In the genomic region with DNA sequence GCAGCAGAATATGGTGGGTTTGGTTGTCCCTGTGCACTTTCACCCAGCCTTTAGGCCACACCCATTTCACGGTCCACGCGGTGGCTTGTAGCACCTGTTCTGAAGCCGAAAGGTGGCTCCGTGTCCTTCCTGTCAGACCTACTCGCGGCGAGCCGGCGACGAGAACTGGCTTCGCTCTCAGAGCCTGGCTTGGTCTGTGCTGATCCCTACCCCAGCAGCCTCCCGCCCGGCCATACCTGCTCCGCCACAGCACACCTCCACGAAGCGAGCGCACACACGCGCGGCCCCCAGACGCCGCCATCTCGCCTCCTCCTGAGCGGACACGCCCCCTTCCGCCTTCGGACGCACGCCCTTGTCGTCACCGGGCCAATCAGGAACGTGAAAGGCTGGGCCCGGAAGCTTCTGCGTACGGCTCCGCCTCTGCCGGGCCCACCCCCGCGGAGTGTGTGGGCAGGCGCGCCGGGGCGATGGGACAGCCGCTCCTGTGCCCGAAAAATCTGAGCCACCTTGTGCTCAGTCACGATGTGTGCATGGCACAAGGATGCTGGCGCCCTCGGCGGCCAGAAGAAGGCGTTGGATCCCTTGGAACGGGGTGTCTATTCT, we compare ENCODE assay signal across 8 mouse cellular contexts. TPM values are rescaled to one million over a fixed set of nuclear protein-coding genes. Genes with fewer than 3 reads are reported as not detected.
DNase-seq lines count a peak whose midpoint lies in the region; ATAC-seq lines count a peak whose summit lies in the region.

A gene (minus strand): TSS at position 334 of the 603 bp plus-strand sequence.

- no peaks in the 10 kb centered on the region for H3K9me3 ChIP-seq in hindbrain, embryonic 16.5 days (ENCODE audit: control insufficient read depth, low read length)

- H3K36me3 ChIP-seq in hindbrain, embryonic 16.5 days (ENCODE audit: control insufficient read depth, insufficient read depth, low read length) = peaks cover 3% of the 10 kb centered on the region; the same call in 1 of the 2 replicates
- H3K36me3 ChIP-seq in macrophage (ENCODE audit: inconsistent target) = no peaks in the 10 kb centered on the region; the same call in 1 of the 2 replicates

- peak within 1 kb of the TSS; percentile 60 for H3K4me2 ChIP-seq in hindbrain, embryonic 16.5 days (ENCODE audit: low read length)

- peaks cover 6% of the 10 kb centered on the region for H3K4me1 ChIP-seq in hindbrain, embryonic 16.5 days (ENCODE audit: control insufficient read depth, insufficient read depth, low read depth, low read length)

- peak within 1 kb of the TSS; percentile 82 for H3K9ac ChIP-seq in hindbrain, embryonic 16.5 days (ENCODE audit: low read depth, low read length)

- H3K27ac ChIP-seq in hindbrain, embryonic 16.5 days (ENCODE audit: low read depth, low read length) = peak within 1 kb of the TSS; percentile 76
- no peak within 1 kb of the TSS for H3K27ac ChIP-seq in macrophage

- peaks cover 14% of the 10 kb centered on the region; the same call in 1 of the 2 replicates for H3K79me2 ChIP-seq in macrophage (ENCODE audit: inconsistent target)

- no peaks in the 10 kb centered on the region for H3K27me3 ChIP-seq in hindbrain, embryonic 16.5 days (replicated peaks; ENCODE audit: control insufficient read depth, insufficient read depth, low read length)

- peak within 1 kb of the TSS; percentile 83 for H3K4me3 ChIP-seq in hindbrain, embryonic 16.5 days (ENCODE audit: low read length)
- H3K4me3 ChIP-seq in macrophage (ENCODE audit: inconsistent target) = peak within 1 kb of the TSS; percentile 89

- peak; percentile 100 for ATAC-seq in hindbrain, embryonic 16.5 days

- WGBS in hindbrain, embryonic 16.5 days = under 1% methylated on average over 52 of the region's 52 CpGs
- 1% methylated on average over 49 of the region's 52 CpGs for WGBS in macrophage (ENCODE audit: missing documents)

- peak; percentile 89 for DNase-seq in WW6 (ENCODE audit: low read depth, low spot score)
- peak; percentile 87 to 92 for DNase-seq in cerebellum, postnatal 4 days (ENCODE audit: low spot score in 2 of 2)
- peak; percentile 95 for DNase-seq in gastrocnemius, adult 18-20 months (ENCODE audit: low spot score)
- peak; percentile 98 to 99 for DNase-seq in left cerebral cortex, adult 18-20 months (ENCODE audit: low spot score in 2 of 2)
- peak; percentile 98 for DNase-seq in right cerebral cortex, adult 18-20 months
- peak; percentile 68 for DNase-seq in urinary bladder, postnatal 10 days (ENCODE audit: low spot score)

RNA-seq across cellular contexts. Expression of the gene that starts here (rescaled TPM):
- 10 to 100 TPM; 10.8 to 14.1 TPM for total RNA-seq in gastrocnemius, adult 18-20 months (2021)
- 94.9 and 99.7 TPM in 2 replicates for polyA plus RNA-seq in hindbrain, embryonic 16.5 days (2015; fragmentation: Nextera tagmentation; extraction: Ambion mirVana)
- 10 to 100 TPM; 61.4 to 65.8 TPM for total RNA-seq in left cerebral cortex, adult 18-20 months (2021)
- total RNA-seq in macrophage (2018; cell fraction: chromatin; rRNA removed) = 100 to 1,000 TPM in 25 of 26 experiments, 10 to 100 TPM in 1; 94.3 to 193 (median 137) TPM
- total RNA-seq in macrophage (2018; cell fraction: cytosol; rRNA removed) = 100 to 1,000 TPM in 17 of 26 experiments, 10 to 100 TPM in 9; 84.6 to 140 (median 105) TPM
- total RNA-seq in macrophage (2018; cell fraction: nucleus; rRNA removed) = 100 to 1,000 TPM; 111 to 198 (median 145) TPM
- 95.0 to 105 TPM (median 99.2 TPM) in 3 replicates for polyA plus RNA-seq in macrophage (2018)

Comparison
In these comparisons a context has a peak if more than half of its experiments do, and no peak if none do; other contexts are left out.
1. RNA of the gene that starts here (total RNA-seq): 61.4 to 65.8 TPM in left cerebral cortex, adult 18-20 months; 10.8 to 14.1 TPM in gastrocnemius, adult 18-20 months; every median in the first group is over 4 times any median in the second.
2. Peak in every context shown above with its lines, with median percentiles within 50 percentile points of each other: DNase-seq.